Mouse (Mus musculus) gastrocnemius, postnatal 10 days (tissue): ENCODE data around the gene Nfia. TPM values are rescaled to one million over a fixed set of nuclear protein-coding genes. Genes with fewer than 3 reads are reported as not detected.

Source experiments
- DNase-seq: peaks from one replicate; pipeline ENCODE4 v3.0.0; 2021; ENCODE audit warnings: mixed read lengths
- total RNA-seq, 2 experiments: library from RNA; stranded (reverse); gene quantifications; 2 replicates each; pipeline ENCODE4 v1.2.3; 2021

The Nfia gene
- total RNA-seq, 2 experiments from 2014 or later, result 111 to 124 TPM

DNA sequence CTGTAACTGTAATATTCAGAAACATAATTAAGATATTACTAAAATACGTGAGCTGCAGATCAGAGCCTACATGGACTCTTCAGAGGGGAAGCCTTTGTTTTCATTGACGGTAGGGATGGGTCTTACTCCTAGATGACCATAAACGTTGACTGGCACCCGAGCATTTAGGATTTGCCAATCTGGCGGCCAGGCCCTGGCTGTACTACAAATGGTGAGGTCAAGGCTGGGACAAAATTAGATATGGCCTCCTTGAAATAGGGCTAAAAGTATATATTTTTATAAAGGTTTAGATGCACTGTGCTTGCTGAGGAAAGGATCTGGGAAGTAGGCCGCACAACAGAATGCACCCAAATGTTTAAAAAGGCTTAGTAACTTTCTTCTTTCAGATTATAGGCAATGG is 10.0 kb downstream of the Nfia start:
- DNase-seq, result no peak

DNA sequence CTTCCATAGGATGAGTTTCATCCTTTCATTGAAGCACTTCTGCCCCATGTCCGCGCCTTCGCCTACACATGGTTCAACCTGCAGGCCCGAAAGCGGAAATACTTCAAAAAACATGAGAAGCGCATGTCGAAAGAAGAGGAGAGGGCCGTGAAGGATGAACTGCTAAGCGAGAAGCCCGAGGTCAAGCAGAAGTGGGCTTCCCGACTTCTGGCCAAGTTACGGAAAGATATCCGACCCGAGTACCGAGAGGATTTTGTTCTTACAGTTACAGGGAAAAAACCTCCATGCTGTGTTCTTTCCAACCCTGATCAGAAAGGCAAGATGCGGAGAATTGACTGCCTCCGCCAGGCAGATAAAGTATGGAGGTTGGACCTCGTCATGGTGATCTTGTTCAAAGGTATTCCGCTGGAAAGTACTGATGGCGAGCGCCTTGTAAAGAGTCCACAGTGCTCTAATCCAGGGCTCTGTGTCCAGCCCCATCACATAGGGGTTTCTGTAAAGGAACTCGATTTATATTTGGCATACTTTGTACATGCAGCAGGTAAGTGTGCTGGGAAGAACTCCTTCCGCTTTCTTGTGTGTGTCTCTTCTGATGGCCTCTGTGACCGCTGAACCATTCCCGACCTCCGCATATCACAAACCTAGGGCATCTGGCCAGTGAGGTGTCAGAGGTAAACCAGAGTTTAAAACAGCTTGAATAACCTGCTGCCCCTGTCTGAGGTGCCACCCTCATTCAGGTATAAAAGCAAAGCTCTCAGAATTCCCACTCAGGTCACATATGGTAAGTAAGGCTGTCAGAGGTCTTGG is 10.7 kb downstream of the Nfia start:
- no peak for DNase-seq

DNA sequence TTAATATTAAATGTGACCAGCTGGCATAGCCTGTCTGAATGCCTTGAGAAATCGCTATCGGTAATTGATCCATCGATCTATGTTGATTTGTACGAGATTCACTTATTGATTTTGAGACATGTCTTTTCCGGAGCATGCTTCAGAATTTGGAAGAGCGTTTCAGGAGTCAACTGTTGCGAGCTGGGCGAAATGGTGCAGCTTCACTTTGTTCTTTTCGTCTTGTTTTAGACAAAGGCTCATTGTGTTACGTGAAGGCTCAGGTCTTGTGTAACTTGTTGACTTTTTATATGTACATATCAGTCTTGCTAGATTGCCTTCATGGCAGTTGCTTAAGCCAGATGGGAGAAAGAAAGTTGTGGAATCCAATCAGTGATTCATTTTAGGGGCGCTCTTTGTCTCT is 11.7 kb downstream of the Nfia start:
- DNase-seq, result no peak

- DNase-seq, result no peak
Observed at GRCm38 (mm10) chr4:97785547-97786271, 13.2 kb downstream of the Nfia start.

GRCm38 (mm10) chr4:97786571-97786970 is 14.0 kb downstream of the Nfia start:
- no peak for DNase-seq

DNA sequence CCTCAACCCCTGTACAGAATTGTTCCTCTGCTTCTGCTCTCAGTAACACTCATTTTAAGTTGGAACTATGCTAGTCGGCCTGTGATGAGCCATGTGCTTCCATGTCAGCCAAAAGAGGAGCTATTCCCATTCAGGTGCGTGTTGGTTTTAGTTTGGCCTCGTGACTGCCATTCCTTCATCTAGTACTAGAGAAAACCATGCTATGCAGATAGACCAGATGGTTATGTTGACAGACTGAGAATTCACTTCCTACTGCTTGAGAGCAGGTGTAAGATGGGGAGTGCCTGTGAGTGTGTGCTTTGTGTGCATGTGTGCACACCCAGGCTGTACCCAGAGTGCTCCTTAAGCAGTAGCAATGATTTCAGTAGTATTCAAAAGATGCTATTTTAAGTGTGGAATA is 15.0 kb downstream of the Nfia start:
- no peak for DNase-seq

DNA sequence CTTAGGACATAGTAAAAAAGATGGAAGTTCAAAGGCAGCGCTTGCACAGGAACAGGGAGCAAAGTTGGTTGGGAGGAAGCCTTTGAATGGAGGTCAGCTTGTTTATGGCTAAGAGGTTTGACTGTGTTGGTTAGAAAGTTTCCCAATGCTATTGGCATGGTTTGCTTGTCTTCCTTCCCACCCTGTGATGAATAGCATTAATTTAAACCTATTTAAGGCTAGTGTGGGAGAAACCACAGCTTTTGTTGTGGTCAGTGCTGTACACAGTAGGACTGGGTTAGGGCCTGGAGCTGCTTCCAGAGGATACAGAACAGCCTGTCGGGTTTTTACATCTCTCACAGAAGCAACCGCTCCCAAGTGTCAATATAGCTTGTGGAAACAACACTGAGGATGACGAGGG is 16.0 kb downstream of the Nfia start:
- DNase-seq, result no peak

DNA sequence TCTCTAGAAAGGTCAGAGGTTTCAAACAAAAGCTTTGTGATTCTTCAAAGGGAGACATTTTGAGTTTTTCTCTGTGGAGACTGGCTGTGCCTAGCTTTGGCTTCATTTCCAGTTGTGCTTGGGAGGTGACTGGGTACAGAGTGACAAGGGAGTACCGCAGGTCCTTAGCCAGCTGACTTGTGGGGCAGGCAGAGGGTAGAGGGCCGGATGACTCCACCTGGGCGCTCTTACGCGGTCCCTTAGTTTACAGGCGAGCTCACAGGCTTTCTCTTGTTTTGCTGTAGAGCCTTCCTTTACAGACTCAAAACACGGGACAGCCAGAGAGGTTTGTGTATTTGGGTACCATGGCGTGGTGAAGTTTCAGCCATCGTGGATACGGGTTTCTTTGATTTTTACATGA is 21.4 kb downstream of the Nfia start:
- DNase-seq, result no peak

DNA sequence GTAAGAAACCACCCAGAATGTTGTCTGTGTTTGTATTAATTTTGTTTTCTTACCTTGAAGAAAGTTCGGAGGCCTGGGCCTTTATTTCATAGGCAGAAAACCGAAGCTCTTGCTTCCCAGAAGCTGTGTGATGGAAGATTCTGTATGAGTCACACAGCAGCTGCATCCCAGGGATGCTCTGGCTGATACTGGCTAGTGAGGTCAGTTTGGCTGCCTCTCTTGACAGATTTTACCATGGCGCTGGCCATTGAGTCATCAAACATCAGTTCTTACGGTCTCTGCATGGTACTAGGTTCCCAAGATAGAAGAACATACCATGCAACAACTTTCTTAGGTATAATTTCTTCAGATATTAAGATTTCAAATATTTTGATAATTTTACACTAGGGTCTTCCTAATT is 22.3 kb downstream of the Nfia start:
- DNase-seq, result peak; percentile 33

DNA sequence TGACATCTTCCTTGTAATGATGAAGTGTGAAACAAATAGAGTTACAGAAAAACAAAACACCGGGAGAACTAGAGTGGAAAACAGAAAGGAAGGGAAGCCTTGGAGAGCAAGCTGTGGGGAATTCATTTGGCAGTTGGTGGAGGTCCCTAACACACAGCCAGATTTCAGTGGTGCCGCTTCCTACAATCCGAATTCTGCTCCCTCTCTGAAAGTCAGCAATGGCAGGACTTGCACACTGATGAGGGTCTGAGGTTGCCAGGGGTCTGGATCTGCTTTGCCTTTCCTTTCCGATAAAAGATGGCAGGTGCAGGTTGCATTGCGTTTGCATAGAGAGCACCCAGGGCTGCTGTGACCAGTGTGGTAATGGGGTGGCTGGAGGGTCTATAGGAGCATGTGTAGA is 23.4 kb downstream of the Nfia start:
- no peak for DNase-seq

GRCm38 (mm10) chr4:97796505-97796904 is 24.0 kb downstream of the Nfia start:
- DNase-seq, result no peak

DNA sequence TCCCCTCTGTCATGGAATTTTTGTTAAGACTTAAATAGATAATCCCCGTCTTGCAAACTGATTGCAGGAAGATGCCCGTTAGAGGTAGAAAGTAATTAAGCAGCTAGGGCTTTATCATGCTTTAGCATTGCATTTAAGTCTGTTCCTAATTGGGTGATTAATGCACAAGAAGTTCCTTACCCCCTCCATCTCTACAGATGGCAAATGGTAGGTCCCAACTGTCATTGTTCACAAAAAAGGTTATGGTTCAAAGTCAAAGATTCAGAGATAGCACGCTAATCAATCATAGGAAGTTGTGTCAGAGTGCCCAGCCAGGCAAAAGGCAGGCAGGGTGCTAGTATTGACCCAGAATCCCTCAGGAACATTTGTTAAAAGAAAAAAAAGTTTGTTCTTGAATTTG is 31.3 kb downstream of the Nfia start:
- no peak for DNase-seq

GRCm38 (mm10) chr4:97804638-97805037 is 32.1 kb downstream of the Nfia start:
- DNase-seq, result no peak

DNA sequence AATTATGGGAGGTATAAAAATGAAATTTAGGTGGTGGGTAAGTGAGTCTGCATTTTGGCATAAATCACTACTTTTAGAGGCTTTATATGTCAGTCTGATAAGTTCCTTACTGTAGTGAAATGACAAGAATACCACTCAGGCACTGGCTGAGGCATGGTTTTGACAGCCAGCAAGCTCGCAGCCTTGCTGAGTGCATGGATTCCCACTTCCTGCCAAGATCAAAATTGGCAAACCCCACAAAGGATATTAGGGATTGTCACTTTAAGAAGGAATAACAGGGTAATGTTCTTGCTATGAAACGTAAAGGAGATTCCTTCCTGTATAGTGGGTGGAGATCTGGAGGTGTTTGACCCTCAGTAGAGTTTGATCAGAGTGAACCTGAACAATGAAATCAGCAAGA is 32.7 kb downstream of the Nfia start:
- DNase-seq, result no peak

- DNase-seq, result no peak
Observed at GRCm38 (mm10) chr4:97805896-97806808, 33.6 kb downstream of the Nfia start.

GRCm38 (mm10) chr4:97806924-97807323 is 34.4 kb downstream of the Nfia start:
- DNase-seq, result no peak

- no peak for DNase-seq
Observed at GRCm38 (mm10) chr4:97808885-97809284, 36.4 kb downstream of the Nfia start.

DNA sequence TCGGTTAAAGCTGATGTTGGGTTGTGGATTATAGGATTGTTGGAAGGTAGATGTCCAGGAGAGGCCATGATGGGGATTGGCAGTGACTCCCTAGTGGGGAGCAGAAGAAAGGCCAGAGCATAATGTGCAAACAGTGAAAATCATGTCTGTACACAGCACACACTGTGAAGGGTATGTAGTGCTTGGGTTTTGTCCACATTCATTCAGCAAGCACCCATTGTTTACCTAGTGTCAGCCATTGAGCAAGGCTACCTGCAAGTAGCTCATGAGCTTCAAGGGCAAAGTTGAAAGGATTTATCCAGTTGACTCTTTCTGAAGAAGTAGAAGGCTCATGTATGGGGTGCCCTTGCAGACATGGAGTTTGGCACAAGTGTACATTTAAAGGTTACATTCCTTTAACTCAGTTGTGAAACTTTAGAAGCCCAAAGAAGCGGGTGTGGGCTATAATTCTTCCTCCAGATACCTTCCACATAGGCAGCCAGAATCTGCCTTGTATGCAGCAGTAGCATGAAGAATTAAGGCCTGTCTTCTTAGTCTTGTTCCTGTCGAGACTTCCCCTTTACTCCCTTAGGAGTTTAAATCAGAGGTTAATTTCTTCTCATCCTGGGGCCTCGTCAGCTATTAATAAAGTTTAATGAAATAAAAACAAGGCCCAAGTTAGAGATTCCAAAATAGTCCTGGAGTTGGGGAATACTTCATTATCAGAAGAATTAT is 37.2 kb downstream of the Nfia start:
- DNase-seq, result no peak

DNA sequence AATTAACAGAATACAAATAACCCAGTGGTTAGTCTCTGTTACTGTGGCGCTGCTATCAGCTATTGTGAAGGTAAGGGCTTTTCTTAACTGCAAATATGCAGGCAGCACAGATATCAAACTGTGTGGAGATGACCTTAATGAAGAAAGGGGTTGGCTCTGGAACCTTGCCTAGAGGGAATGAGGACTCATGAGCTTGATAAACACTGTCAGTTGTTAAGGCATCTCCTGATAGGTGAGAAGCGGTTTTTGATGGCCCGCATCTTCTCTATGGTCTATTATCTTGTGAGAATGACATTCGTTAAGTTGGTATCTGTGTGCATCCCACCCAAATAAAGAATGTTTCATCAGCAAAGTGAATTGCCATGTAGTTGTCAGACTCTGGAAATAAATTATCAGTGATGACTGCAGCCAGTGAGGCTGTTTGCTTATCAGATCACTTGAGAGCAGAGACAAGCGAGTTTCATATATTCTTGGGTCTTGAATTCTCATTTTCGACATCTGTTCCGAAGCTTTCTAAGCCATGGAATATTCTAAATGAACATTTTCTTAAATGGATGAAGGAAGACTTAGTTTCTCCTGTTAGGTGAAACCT is 37.9 kb downstream of the Nfia start:
- DNase-seq, result no peak

DNA sequence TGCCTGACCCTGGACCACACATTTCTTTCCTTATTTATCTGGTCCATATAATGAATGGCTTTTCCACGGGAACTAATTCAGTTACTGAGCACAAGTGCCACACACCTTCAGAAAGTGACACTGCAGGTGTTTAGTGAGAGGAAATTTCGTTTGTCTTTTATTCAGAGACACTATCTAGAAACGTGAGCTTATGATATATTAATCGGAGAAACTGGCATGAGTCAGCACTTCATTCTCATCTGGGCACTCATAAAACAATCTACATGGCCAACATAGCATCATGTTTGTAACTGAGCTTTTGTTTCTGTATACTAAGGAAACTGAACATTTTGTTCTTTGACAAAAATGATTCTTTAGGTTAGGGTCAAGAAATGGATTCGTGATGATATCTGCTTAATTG is 40.5 kb downstream of the Nfia start:
- no peak for DNase-seq

- DNase-seq, result no peak
Observed at GRCm38 (mm10) chr4:97813996-97814395, 41.5 kb downstream of the Nfia start.

GRCm38 (mm10) chr4:97814515-97814914 is 42.0 kb downstream of the Nfia start:
- DNase-seq, result no peak
